Mouse (Mus musculus): ENCODE measurements around the gene Mecp2. TPM values are rescaled to one million over a fixed set of nuclear protein-coding genes. Genes with fewer than 3 reads are reported as not detected.

The Mecp2 gene
- polyA plus RNA-seq, 1 experiment from 2014 or later = 12.4 TPM

DNA sequence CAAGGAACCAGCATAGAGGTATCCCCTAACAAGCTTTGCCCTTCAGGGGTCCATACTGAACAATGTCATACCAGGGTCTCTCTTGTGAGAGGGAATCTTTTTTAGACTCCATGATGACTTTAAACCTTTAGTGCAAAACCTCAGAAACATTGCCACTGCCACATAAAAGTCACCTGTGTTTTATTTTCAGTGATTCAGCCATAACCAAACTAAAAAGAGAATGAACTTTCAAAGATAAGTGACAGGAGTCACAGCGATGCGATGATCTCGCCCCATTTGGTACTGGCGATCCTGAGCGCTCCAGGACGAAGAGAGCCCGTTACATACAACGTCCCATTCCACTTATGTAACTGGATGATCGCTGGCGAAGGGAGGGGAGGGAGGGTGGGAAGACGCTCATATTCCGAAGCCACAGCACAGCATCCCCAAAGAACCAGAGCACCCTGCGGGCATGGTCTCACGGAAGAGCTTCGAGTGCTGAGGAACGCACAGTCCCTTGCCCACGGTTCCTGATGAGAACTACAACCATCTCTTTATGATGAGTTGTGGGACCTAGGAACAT lies 50.8 kb downstream of the Mecp2 start:
- H3K4me1 ChIP-seq = peaks cover 8% of the 10 kb centered on the region; the same call in 1 of the 2 replicates
- DNase-seq (ENCODE audit: low spot score) = no peak
- peaks cover 15% of the 10 kb centered on the region for H3K27me3 ChIP-seq (replicated peaks; ENCODE audit: low read depth, poor library complexity, severe bottlenecking)
- H3K36me3 ChIP-seq (replicated peaks) = peaks cover 2% of the 10 kb centered on the region; the same call in 1 of the 2 replicates
- no peaks in the 10 kb centered on the region for H3K9me3 ChIP-seq
- peak overlapping the region; percentile 96 for H3K27ac ChIP-seq (replicated peaks)
- WGBS = 25% methylated on average over 17 of the region's 17 CpGs
- H3K4me3 ChIP-seq = peak overlapping the region; percentile 72

DNA sequence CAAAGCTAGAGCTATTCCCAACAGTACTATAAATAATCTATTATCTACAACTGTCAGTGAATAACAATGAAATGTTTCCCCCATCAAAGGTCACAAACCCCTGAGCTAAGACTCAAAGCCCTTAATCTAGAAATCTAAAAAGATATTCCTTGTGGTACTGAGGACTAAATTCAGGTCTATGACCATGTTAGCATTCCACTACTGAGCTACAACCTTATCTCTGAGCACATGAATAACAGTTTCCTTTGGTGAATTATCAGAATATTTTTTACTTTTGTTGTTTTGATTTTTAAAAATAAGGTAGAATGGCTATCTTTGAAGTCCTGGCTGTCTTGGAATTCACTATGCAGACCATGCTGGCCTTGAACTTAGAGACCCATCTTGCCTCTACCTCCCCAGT lies 64.4 kb downstream of the Mecp2 start:
- H3K4me3 ChIP-seq = no peak overlapping the region
- no peak for DNase-seq (ENCODE audit: low spot score)
- H3K36me3 ChIP-seq (replicated peaks) = peaks cover 35% of the 10 kb centered on the region
- H3K27me3 ChIP-seq (replicated peaks; ENCODE audit: low read depth, poor library complexity, severe bottlenecking) = no peaks in the 10 kb centered on the region
- no peak overlapping the region for H3K27ac ChIP-seq (replicated peaks)
- no peaks in the 10 kb centered on the region for H3K4me1 ChIP-seq
- H3K9me3 ChIP-seq = no peaks in the 10 kb centered on the region

DNA sequence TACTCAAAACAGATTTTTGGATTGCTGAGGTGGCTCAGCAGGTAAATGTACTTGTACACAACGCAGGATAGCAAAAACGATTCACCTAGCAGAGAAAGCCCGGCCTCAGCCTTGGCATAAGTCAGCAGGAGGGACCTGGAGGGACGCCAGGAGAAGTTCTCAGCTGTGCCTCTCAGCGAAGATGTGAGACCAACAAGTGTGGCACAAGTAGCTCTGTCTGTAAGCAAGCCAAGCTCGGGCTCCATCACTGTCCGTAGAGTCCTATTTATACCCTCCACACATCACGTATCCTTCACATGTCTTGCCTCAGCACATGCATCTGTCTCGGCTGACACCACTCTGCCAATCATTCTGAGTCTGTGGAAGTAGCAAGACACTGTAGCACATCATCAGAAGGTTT lies 67.3 kb downstream of the Mecp2 start:
- no peaks in the 10 kb centered on the region for H3K9me3 ChIP-seq
- H3K4me3 ChIP-seq = no peak overlapping the region
- H3K27me3 ChIP-seq (replicated peaks; ENCODE audit: low read depth, poor library complexity, severe bottlenecking) = no peaks in the 10 kb centered on the region
- DNase-seq (ENCODE audit: low spot score) = no peak
- H3K36me3 ChIP-seq (replicated peaks) = peaks cover 15% of the 10 kb centered on the region
- 88% methylated on average over 9 of the region's 9 CpGs for whole genome bisulfite sequencing
- H3K27ac ChIP-seq (replicated peaks) = no peak overlapping the region
- H3K4me1 ChIP-seq = no peaks in the 10 kb centered on the region

DNA sequence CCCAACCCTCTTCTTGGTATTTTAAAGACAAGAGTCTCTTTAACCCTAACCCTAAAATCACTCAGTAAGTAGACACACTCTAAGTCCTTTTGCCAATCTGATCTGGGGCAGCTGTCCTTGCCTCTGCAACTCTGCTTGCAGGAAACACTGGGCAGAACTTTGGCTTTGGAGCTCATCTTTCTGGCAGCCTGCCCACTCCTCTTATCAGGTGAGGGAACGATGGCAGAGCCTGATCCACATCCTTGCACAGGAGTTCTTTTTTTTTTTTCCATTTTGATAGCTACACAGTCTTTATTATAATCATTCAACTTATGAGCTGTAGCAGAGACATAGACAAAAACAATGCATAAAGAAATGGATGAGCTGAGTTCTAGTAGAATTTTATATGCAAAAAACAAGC lies 90.1 kb downstream of the Mecp2 start:
- Histone ChIP-seq H3K9me3 (no peaks in the 10 kb centered on the region), H3K4me1 (no peaks in the 10 kb centered on the region), H3K27ac (replicated peaks) (no peak overlapping the region), H3K4me3 (no peak overlapping the region), H3K36me3 (replicated peaks) (no peaks in the 10 kb centered on the region), H3K27me3 (replicated peaks; ENCODE audit: low read depth, poor library complexity, severe bottlenecking) (peaks cover 22% of the 10 kb centered on the region; the same call in 1 of the 2 replicates)
- no peak for DNase-seq (ENCODE audit: low spot score)
- WGBS = 89% methylated on average over 1 of the region's 1 CpGs

DNA sequence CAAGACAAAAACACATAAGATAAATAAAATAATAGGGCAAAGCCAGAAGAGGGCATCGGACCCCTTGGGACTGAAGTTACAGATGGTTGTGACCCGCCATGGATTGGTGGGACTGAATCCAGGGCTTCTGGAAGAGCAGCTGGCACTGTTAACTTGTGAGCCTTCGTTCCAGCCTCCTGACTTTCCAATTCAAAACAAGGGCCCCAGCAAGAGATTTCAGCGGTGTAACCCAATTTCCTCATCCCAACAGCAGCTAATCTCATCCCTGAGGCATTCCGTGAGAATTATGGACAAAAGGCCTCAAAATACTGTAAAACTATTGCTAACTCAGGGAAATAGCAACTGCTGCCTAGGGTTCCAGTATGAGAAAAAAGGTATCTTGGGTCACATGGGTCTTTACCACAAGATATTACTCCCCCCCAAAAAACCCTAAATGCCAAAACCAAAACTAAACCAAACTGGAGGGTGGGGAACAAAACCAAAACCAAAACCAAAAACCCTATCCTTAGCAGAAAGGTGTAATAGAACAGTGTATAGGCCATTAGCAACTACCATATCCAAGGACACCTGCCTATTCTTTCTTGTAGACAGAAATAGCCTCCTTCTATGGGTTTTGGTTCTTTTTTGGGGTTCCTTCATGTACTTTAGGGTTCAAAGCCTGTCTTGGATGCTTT lies 97.3 kb downstream of the Mecp2 start:
- no peaks in the 10 kb centered on the region for H3K4me1 ChIP-seq
- H3K27ac ChIP-seq (replicated peaks) = no peak overlapping the region
- peaks cover 28% of the 10 kb centered on the region for H3K27me3 ChIP-seq (replicated peaks; ENCODE audit: low read depth, poor library complexity, severe bottlenecking)
- H3K4me3 ChIP-seq = no peak overlapping the region
- WGBS = 85% methylated on average over 5 of the region's 5 CpGs
- H3K9me3 ChIP-seq = no peaks in the 10 kb centered on the region
- no peak for DNase-seq (ENCODE audit: low spot score)
- peaks cover 42% of the 10 kb centered on the region for H3K36me3 ChIP-seq (replicated peaks)

DNA sequence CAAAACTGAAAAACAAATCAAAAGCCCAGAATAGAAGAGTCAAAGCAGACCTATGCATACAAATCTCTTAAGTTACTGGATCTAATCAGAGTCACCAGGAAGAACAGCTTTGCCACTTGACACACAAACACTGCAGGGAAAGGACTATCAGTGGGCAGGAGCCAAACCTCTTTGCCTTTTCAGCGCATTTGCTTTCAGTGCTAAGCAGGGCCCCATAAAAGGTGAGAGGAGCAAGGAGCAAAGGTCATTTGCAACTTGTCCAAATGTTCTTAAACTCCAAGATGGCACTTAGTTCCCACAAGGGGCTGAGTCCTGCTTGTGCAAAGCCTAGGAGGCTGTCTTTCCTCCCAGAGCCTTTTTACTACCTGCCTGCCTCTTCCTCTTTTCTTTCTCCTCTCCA lies 105.2 kb downstream of the Mecp2 start:
- Histone ChIP-seq H3K9me3 (no peaks in the 10 kb centered on the region), H3K4me1 (no peaks in the 10 kb centered on the region), H3K36me3 (replicated peaks) (peaks cover 20% of the 10 kb centered on the region), H3K4me3 (no peak overlapping the region), H3K27ac (replicated peaks) (no peak overlapping the region), H3K27me3 (replicated peaks; ENCODE audit: low read depth, poor library complexity, severe bottlenecking) (peaks cover 58% of the 10 kb centered on the region)
- 52% methylated on average over 1 of the region's 1 CpGs for WGBS
- no peak for DNase-seq (ENCODE audit: low spot score)

DNA sequence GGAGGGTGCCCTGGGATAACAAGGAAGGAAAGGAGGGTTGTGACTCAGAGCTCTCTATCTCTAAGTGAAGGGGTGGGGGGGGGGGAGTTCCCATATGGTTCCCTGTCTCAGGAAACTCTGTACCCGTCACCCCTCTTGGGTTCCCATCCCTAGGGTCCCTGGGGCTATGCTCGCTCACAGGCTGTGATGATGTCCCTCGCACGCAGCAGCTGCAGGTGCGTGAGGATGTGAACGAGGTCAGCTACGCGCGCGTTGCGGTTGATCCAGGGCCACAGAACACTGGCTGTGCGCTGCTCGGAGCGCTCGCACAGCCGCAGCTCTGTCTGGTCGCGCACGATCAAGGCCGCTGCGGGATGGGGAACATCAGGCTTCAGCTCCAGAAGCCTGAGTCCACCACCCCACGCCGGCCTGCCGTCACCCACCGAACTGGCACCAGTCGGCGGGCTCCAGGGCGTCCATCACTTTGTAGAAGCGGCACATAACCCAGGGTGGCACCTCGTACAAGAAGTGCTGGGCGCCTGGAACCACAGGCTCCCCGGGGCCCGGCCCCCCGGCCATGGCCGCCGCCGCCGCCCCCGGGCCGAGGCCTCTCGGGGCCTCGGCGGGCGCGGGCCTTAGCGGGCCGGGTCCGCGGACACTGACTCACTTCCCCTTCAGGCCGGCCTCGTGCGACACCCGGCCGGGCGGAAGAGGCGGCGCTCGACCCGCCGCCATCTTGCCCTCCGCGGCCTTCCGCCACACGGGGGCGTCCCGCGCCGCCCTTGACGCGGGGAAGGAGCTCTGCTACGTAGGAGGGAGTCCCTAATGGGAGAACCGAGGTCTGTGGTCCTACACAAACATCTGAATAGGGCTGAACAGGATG lies 111.7 kb downstream of the Mecp2 start, which contains the start of gene Irak1:
Gene Irak1, minus strand, starts transcription at position 731 of the 862 bp plus-strand sequence.
- Histone ChIP-seq H3K36me3 (replicated peaks) (peaks cover 35% of the 10 kb centered on the region), H3K27ac (replicated peaks) (peak within 1 kb of the TSS; percentile 94), H3K27me3 (replicated peaks; ENCODE audit: low read depth, poor library complexity, severe bottlenecking) (peaks cover 70% of the 10 kb centered on the region), H3K4me1 (peaks cover 12% of the 10 kb centered on the region), H3K9me3 (no peaks in the 10 kb centered on the region), H3K4me3 (peak within 1 kb of the TSS; percentile 68)
- 19% methylated on average over 72 of the region's 72 CpGs for WGBS
- peak; percentile 86 for DNase-seq (ENCODE audit: low spot score)

DNA sequence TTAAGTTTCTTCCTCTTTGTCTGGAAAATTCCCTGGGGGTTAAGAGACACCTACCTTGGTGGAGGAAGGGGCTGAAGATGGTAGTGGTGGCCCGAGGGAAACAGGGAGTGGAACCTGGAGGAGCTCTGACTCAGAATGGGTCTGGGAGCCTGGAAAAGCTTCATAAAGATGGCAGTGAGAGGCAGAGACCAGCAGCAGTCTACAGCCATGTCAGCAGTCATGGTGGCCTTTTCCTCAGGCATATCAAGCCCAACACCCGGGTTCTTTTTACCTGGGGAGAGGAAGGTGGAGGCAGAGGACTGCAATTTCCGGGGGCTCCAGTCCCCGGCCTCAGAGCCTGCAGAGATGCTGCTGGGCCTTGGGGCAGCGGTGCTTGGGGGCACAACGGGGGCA lies 112.4 kb downstream of the Mecp2 start:
- H3K9me3 ChIP-seq = no peaks in the 10 kb centered on the region
- peak overlapping the region; percentile 68 for H3K4me3 ChIP-seq
- peaks cover 12% of the 10 kb centered on the region for H3K4me1 ChIP-seq
- peaks cover 66% of the 10 kb centered on the region for H3K27me3 ChIP-seq (replicated peaks; ENCODE audit: low read depth, poor library complexity, severe bottlenecking)
- peak overlapping the region; percentile 94 for H3K27ac ChIP-seq (replicated peaks)
- WGBS = 39% methylated on average over 6 of the region's 6 CpGs
- DNase-seq (ENCODE audit: low spot score) = no peak
- H3K36me3 ChIP-seq (replicated peaks) = peaks cover 42% of the 10 kb centered on the region

DNA sequence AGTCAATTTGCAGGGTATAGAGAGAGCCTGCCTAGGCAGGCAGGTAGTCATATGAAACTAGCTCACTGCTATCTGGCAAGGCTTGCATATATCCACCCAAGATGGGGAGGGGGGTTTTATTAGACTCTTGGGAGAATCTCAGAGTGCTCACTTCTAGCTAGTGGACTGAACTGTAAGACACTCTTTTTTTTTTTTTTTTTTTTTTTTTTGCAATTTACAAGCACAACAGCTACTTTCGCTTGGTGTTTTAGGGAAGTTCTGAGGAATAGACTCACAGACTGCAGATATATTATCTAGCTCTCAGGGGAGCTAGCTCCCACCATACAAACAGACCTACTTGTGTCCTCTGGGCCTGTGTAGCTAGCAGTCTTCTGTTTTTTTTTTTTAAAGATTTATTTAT lies 120.6 kb downstream of the Mecp2 start:
- Histone ChIP-seq H3K9me3 (no peaks in the 10 kb centered on the region), H3K4me1 (no peaks in the 10 kb centered on the region), H3K27me3 (replicated peaks; ENCODE audit: low read depth, poor library complexity, severe bottlenecking) (peaks cover 26% of the 10 kb centered on the region; the same call in 1 of the 2 replicates), H3K36me3 (replicated peaks) (peaks cover 37% of the 10 kb centered on the region), H3K4me3 (no peak overlapping the region), H3K27ac (replicated peaks) (no peak overlapping the region)
- WGBS = 96% methylated on average over 1 of the region's 1 CpGs
- DNase-seq (ENCODE audit: low spot score) = no peak

DNA sequence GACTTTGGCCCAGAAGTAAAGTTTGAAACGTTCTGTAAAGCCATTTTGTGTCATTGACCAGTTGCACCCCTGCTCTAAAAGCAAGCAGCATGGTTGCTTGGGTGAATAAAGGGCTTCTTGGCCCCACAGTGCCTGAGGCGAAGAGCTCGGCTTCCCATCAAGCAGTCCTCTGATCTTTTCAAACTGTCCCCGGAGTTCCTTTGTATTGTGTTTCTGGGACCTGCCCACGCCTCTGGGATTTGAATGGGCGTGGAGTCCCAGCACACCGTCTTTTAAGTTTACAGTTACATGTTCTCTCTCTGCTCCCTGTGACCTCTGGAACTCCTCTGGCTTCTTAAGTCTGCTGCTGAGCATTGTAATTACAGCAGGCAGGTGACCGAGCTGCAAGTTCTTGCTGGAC lies 127.1 kb downstream of the Mecp2 start:
- no peaks in the 10 kb centered on the region for H3K9me3 ChIP-seq
- DNase-seq (ENCODE audit: low spot score) = peak; percentile 10
- H3K27ac ChIP-seq (replicated peaks) = no peak overlapping the region
- no peaks in the 10 kb centered on the region for H3K36me3 ChIP-seq (replicated peaks)
- H3K27me3 ChIP-seq (replicated peaks; ENCODE audit: low read depth, poor library complexity, severe bottlenecking) = no peaks in the 10 kb centered on the region
- H3K4me3 ChIP-seq = no peak overlapping the region
- 31% methylated on average over 8 of the region's 8 CpGs for WGBS
- 0 out of 2 replicates have a peak, but pooled peaks cover 4% of the 10 kb centered on the region for H3K4me1 ChIP-seq

DNA sequence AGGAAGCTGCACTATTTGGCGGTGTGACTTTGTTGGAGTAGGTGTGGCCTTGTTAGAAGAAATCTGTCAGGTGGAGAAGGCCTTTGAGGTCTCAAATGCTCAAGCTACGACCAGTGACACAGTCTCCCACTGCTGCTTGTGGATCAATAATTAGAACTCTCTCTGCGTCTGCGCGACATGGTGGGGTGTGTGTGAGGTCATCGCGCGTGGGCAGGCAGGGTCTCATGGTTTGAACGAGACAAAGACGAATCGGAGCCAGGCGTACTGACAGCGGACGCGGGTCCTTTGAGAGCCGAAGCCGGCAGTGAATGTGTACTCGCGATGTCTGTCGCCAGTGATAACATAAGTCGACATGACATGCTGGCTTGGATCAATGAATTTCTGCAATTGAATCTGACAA lies 128.8 kb downstream of the Mecp2 start:
- no peak overlapping the region for H3K4me3 ChIP-seq
- 84% methylated on average over 21 of the region's 21 CpGs for WGBS
- no peaks in the 10 kb centered on the region for H3K36me3 ChIP-seq (replicated peaks)
- H3K27me3 ChIP-seq (replicated peaks; ENCODE audit: low read depth, poor library complexity, severe bottlenecking) = no peaks in the 10 kb centered on the region
- H3K27ac ChIP-seq (replicated peaks) = no peak overlapping the region
- H3K9me3 ChIP-seq = no peaks in the 10 kb centered on the region
- DNase-seq (ENCODE audit: low spot score) = no peak
- H3K4me1 ChIP-seq = 0 out of 2 replicates have a peak, but pooled peaks cover 4% of the 10 kb centered on the region

DNA sequence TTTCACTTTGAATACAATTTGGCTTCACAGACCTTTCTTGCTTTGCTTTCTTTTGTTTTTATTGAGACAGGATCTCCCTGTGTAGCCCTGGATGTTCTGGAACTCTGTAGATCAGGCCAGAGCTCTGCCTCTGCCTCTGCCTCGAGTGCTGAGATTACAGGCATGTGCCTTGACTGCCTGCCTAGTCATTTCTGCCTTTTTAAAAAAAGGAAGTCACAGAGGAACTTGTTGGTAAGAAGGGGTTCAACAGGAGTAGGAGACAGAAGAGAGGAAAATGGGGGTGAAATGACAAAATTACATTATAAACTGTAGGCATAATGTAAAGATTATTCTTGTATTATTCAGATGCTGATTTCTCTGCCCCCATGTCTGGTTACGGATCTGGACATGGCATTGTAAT lies 131.5 kb downstream of the Mecp2 start:
- Histone ChIP-seq H3K4me1 (peaks cover 12% of the 10 kb centered on the region; the same call in 1 of the 2 replicates), H3K4me3 (no peak overlapping the region)

More for the DNA sequence above, 131.5 kb downstream of the Mecp2 start:
- WGBS = 72% methylated on average over 2 of the region's 2 CpGs
- DNase-seq (ENCODE audit: low spot score) = no peak
- Histone ChIP-seq H3K27ac (replicated peaks) (no peak overlapping the region), H3K27me3 (replicated peaks; ENCODE audit: low read depth, poor library complexity, severe bottlenecking) (no peaks in the 10 kb centered on the region), H3K9me3 (no peaks in the 10 kb centered on the region), H3K36me3 (replicated peaks) (no peaks in the 10 kb centered on the region)

Measured in embryonic facial prominence, embryonic 10.5 days (tissue).